Comparison of ENCODE assay signal across 9 mouse cellular contexts in the genomic region with DNA sequence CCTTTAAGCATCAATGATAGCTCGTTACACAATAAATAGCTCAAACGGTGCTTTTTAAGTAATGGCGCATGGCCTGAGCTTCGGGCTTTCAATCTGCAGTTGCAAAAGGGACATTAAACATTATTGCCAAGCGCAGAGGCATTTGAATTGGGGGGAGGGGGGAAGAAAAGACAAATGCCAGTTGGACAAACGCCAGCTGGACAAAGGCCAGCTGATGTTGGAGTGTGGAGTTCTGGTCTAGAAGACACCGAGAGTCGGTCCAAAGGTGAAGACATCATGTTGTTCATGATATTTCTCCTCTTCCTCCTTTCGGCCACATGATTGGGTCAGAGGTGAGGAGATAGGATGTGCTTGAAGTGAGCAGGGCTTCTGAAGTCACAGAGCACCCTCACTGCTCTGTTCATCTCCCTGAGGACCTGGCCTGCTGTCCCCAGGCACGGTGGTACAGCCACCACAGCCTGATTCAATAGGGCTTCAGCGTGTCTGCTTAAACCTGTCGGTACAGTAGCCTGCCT.
DNase-seq lines count a peak whose midpoint lies in the region; ATAC-seq lines count a peak whose summit lies in the region.
"Had no signal": no experiment of that assay in that cellular context is flagged by ENCODE, and none has a peak within 500 bp of the region (broad histone marks: within the 10 kb centered on the region; RNA-seq: fewer than 3 reads in every experiment).

No protein-coding gene starts in this region.

- H3K27ac ChIP-seq in hindbrain, embryonic 16.5 days (ENCODE audit: low read depth, low read length): peak overlapping the region; percentile 60
- peak overlapping the region; percentile 70 for H3K27ac ChIP-seq in midbrain, embryonic 15.5 days
- H3K27ac ChIP-seq: left cerebral cortex, adult 2 months had no signal

- no peaks in the 10 kb centered on the region for H3K9me3 ChIP-seq in hindbrain, embryonic 16.5 days (ENCODE audit: control insufficient read depth, low read length)
- H3K9me3 ChIP-seq in midbrain, embryonic 15.5 days: no peaks in the 10 kb centered on the region

- peak overlapping the region; percentile 31 for H3K4me2 ChIP-seq in hindbrain, embryonic 16.5 days (ENCODE audit: low read length)
- H3K4me2 ChIP-seq in midbrain, embryonic 15.5 days: peak overlapping the region; percentile 30

- H3K27me3 ChIP-seq in hindbrain, embryonic 16.5 days (replicated peaks; ENCODE audit: control insufficient read depth, insufficient read depth, low read length): no peaks in the 10 kb centered on the region
- no peaks in the 10 kb centered on the region for H3K27me3 ChIP-seq in midbrain, embryonic 15.5 days (replicated peaks)

- intact Hi-C loops in left cerebral cortex, postnatal 14 days (cut with DNase I): no loop called here

- H3K9ac ChIP-seq in hindbrain, embryonic 16.5 days (ENCODE audit: low read depth, low read length): peak overlapping the region; percentile 51
- H3K9ac ChIP-seq in midbrain, embryonic 15.5 days: peak overlapping the region; percentile 7; the same call in 1 of the 2 replicates

- peak; percentile 55; the same call in 1 of the 2 replicates for ATAC-seq in hindbrain, embryonic 16.5 days
- peak; percentile 62 for ATAC-seq in midbrain, embryonic 15.5 days (replicated peaks)

- peaks cover 21% of the 10 kb centered on the region for H3K4me1 ChIP-seq in hindbrain, embryonic 16.5 days (ENCODE audit: control insufficient read depth, insufficient read depth, low read depth, low read length)
- peaks cover 36% of the 10 kb centered on the region for H3K4me1 ChIP-seq in midbrain, embryonic 15.5 days

- DNase-seq in layer of hippocampus, postnatal 10 days (ENCODE audit: low spot score in 2 of 2): peak; percentile 41 to 54
- no peak for DNase-seq in layer of hippocampus, adult 9-10 months (ENCODE audit: low spot score)
- DNase-seq in cerebellum, postnatal 36 days: peak; percentile 53
- DNase-seq in spleen, postnatal 4 days (ENCODE audit: low spot score in 2 of 2): no peak
- no peak for DNase-seq in adrenal gland, postnatal 36 days
- no peak for DNase-seq in left cerebral cortex, postnatal 14 days (ENCODE audit: low spot score in 2 of 2)

- no peaks in the 10 kb centered on the region for H3K36me3 ChIP-seq in hindbrain, embryonic 16.5 days (ENCODE audit: control insufficient read depth, insufficient read depth, low read length)
- H3K36me3 ChIP-seq in midbrain, embryonic 15.5 days (replicated peaks): no peaks in the 10 kb centered on the region

- no peak overlapping the region for H3K4me3 ChIP-seq in hindbrain, embryonic 16.5 days (ENCODE audit: low read length)
- no peak overlapping the region for H3K4me3 ChIP-seq in midbrain, embryonic 15.5 days
- H3K4me3 ChIP-seq: left cerebral cortex, adult 2 months had no signal

- WGBS in hindbrain, embryonic 16.5 days: 11% methylated on average over 12 of the region's 12 CpGs
- 20% methylated on average over 12 of the region's 12 CpGs for WGBS in midbrain, embryonic 15.5 days

Comparison
In these comparisons a context has a peak if more than half of its experiments do, and no peak if none do; other contexts are left out.
1. DNase-seq: peak in layer of hippocampus, postnatal 10 days (2 of 2) and cerebellum, postnatal 36 days (2 of 2); none in layer of hippocampus, adult 9-10 months (single experiment), spleen, postnatal 4 days (0 of 2), adrenal gland, postnatal 36 days (0 of 2) and left cerebral cortex, postnatal 14 days (0 of 2).